Mouse (Mus musculus) thymus, adult 2 months (tissue): ENCODE data around the gene Sds.

Source experiments
- CTCF ChIP-seq: fragments of 200-500 bp; IDR thresholded peaks from 2 replicates; pipeline ENCODE4 v1.5.1; 2012; ENCODE audit warnings: mild to moderate bottlenecking, control low read depth, low read length, moderate library complexity, borderline replicate concordance; ENCODE audit not compliant: control insufficient read depth, poor library complexity, insufficient read depth; ENCODE audit errors: extremely low read depth
- POLR2A ChIP-seq: fragments of 200-500 bp; IDR thresholded peaks from 2 replicates; pipeline ENCODE4 v1.6.1; 2012; ENCODE audit warnings: mild to moderate bottlenecking, low read length, control low read depth, moderate library complexity; ENCODE audit not compliant: control insufficient read depth, poor library complexity, insufficient read depth; ENCODE audit errors: extremely low read depth

DNA sequence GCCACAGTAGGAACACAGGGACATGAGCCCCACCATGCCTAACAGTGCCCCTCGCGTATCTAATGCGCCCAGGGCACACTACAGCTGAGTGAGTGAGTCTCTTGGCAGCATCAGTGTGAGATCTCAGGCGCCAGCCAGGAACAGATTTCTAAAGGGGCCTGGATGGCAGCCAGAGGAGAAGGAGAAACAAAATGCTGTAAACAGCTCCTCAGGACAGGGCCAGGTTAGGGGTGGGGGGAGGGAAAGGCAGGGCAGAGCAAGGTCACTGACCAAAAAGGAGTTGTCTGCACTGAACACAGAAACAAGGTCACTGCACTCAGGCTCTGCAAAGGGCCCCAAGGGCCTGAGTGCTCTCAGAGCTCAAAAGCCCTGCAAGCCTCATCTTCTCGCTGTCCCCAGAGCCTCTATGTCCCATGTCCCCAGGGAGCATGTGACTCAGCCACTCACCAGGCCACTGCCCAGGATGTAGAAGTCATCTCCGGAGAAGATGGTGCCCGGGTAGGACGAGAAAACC lies 14.4 kb downstream of the Sds start:
- TF ChIP-seq CTCF: no peak
- TF ChIP-seq POLR2A: no peak
